Mouse (Mus musculus) forebrain, embryonic 11.5 days (tissue): Measurements from ENCODE around the gene Stk19. TPM values are rescaled to one million over a fixed set of nuclear protein-coding genes. Genes with fewer than 3 reads are reported as not detected.

Experiments
- ATAC-seq: fragments of 200-750 bp; cut with Nextera tagmentation; replicated peaks from 2 replicates; pipeline ENCODE4 v1.8.0; 2017; ENCODE audit warnings: moderate TSS enrichment; ENCODE audit not compliant: low FRiP score
- DNase-seq: peaks from one replicate; pipeline ENCODE4 v3.0.0-alpha.2; 2017; ENCODE audit warnings: low spot score
- H3K27ac ChIP-seq: fragments of 300-500 bp; sonication (generic); 2 replicates; pipeline ENCODE4 v1.5.1; 2014; ENCODE audit warnings: low read depth, low read length
- H3K27me3 ChIP-seq: fragments of 300-500 bp; sonication (generic); 2 replicates; pipeline ENCODE4 v1.6.1; 2014; ENCODE audit warnings: mild to moderate bottlenecking, low read length, mixed read lengths; ENCODE audit not compliant: control insufficient read depth, insufficient read depth
- H3K36me3 ChIP-seq: fragments of 300-500 bp; sonication (generic); 2 replicates; pipeline ENCODE4 v1.6.1; 2014; ENCODE audit warnings: mild to moderate bottlenecking, low read length, moderate library complexity, mixed read lengths; ENCODE audit not compliant: control insufficient read depth, insufficient read depth
- H3K4me1 ChIP-seq: fragments of 300-500 bp; sonication (generic); replicated peaks from 2 replicates; pipeline ENCODE4 v1.6.1; 2014; ENCODE audit warnings: low read length, mixed read lengths; ENCODE audit not compliant: control insufficient read depth, insufficient read depth
- H3K4me2 ChIP-seq: fragments of 300-500 bp; sonication (generic); 2 replicates; pipeline ENCODE4 v1.6.1; 2014; ENCODE audit warnings: low read depth, mild to moderate bottlenecking, low read length, moderate library complexity, mixed read lengths; ENCODE audit not compliant: severe bottlenecking
- H3K4me3 ChIP-seq: fragments of 300-500 bp; sonication (generic); 2 replicates; pipeline ENCODE4 v1.5.1; 2014; ENCODE audit warnings: low read depth, low read length
- H3K9ac ChIP-seq: fragments of 300-500 bp; sonication (generic); 2 replicates; pipeline ENCODE4 v1.6.1; 2014; ENCODE audit warnings: low read length
- H3K9me3 ChIP-seq: fragments of 300-500 bp; sonication (generic); 2 replicates; pipeline ENCODE4 v1.6.1; 2016; ENCODE audit warnings: low read length, mixed read lengths; ENCODE audit not compliant: control insufficient read depth
- WGBS: fragments of 180-500 bp; shearing (Covaris S2); extraction: QIAGEN DNeasy Blood & Tissue Kit; methylation state at CpG from one replicate; pipeline ENCODE4 v1.1.7; 2014; 5-methylcytosine and 5-hydroxymethylcytosine counted together
- polyA plus RNA-seq: library from polyadenylated mRNA; unstranded; fragments of >200 nt; fragmentation: Nextera tagmentation; extraction: Ambion mirVana; gene quantifications from 2 replicates; pipeline ENCODE4 v1.2.1, GENCODE M21; 2014

Stk19 gene
- 26.3 and 28.3 TPM in 2 replicates for polyA plus RNA-seq

GRCm38 (mm10) chr17:34836856-34837221 lies at the start of gene Stk19, which contains the start of gene Dxo:
Gene Stk19, minus strand, starts transcription at chr17:34836945.
Gene Dxo, plus strand, starts transcription at chr17:34837019.
- Histone ChIP-seq H3K4me3 (peak within 1 kb of the TSS; percentile 78), H3K27ac (peak within 1 kb of the TSS; percentile 41; the same call in 1 of the 2 replicates), H3K4me2 (peak within 1 kb of the TSS; percentile 97), H3K4me1 (peaks cover 16% of the 10 kb centered on the region), H3K9me3 (no peaks in the 10 kb centered on the region), H3K36me3 (peaks cover 11% of the 10 kb centered on the region), H3K9ac (peak within 1 kb of the TSS; percentile 77), H3K27me3 (no peaks in the 10 kb centered on the region)
- DNase-seq (peak; percentile 98), ATAC-seq (peak; percentile 92)
- under 1% methylated on average over 40 of the region's 40 CpGs for WGBS

GRCm38 (mm10) chr17:34885615-34886014 lies 48.9 kb upstream of the Stk19 start:
- Histone ChIP-seq H3K4me2 (no peak overlapping the region), H3K27ac (no peak overlapping the region), H3K4me3 (no peak overlapping the region), H3K4me1 (no peaks in the 10 kb centered on the region), H3K9me3 (no peaks in the 10 kb centered on the region), H3K27me3 (no peaks in the 10 kb centered on the region), H3K36me3 (no peaks in the 10 kb centered on the region), H3K9ac (no peak overlapping the region)
- ATAC-seq (no peak), DNase-seq (no peak)
- 75% methylated on average over 3 of the region's 3 CpGs for WGBS

- Histone ChIP-seq H3K27ac (no peak overlapping the region), H3K36me3 (no peaks in the 10 kb centered on the region), H3K27me3 (no peaks in the 10 kb centered on the region), H3K9ac (no peak overlapping the region), H3K4me2 (no peak overlapping the region), H3K9me3 (no peaks in the 10 kb centered on the region), H3K4me3 (no peak overlapping the region), H3K4me1 (no peaks in the 10 kb centered on the region)
- ATAC-seq (no peak), DNase-seq (no peak)
- 85% methylated on average over 6 of the region's 6 CpGs for WGBS
Measured at GRCm38 (mm10) chr17:34884704-34885103, 48.0 kb upstream of the Stk19 start.

- WGBS, result 76% methylated on average over 3 of the region's 3 CpGs
- H3K4me2 ChIP-seq, result no peak overlapping the region
- ATAC-seq (no peak), DNase-seq (no peak)
- H3K36me3 ChIP-seq, result no peaks in the 10 kb centered on the region
- no peaks in the 10 kb centered on the region for H3K4me1 ChIP-seq
- H3K27ac ChIP-seq, result no peak overlapping the region
- H3K27me3 ChIP-seq, result no peaks in the 10 kb centered on the region
- H3K4me3 ChIP-seq, result no peak overlapping the region
- H3K9me3 ChIP-seq, result no peaks in the 10 kb centered on the region
- no peak overlapping the region for H3K9ac ChIP-seq
Measured at GRCm38 (mm10) chr17:34883332-34883731, 46.6 kb upstream of the Stk19 start.

- Histone ChIP-seq H3K4me3 (no peak within 1 kb of the TSS), H3K4me2 (no peak within 1 kb of the TSS), H3K4me1 (no peaks in the 10 kb centered on the region), H3K9ac (no peak within 1 kb of the TSS), H3K9me3 (no peaks in the 10 kb centered on the region), H3K27ac (no peak within 1 kb of the TSS), H3K36me3 (no peaks in the 10 kb centered on the region), H3K27me3 (no peaks in the 10 kb centered on the region)
- no peak for DNase-seq
- WGBS, result 7% methylated on average over 15 of the region's 15 CpGs
- ATAC-seq, result no peak
Measured at GRCm38 (mm10) chr17:34881683-34882310, 45.1 kb upstream of the Stk19 start, which contains the start of gene Gm20547. Gene Gm20547, minus strand, starts transcription at chr17:34882042.

- H3K4me3 ChIP-seq, result no peak overlapping the region
- H3K9me3 ChIP-seq, result no peaks in the 10 kb centered on the region
- no peak for ATAC-seq
- no peak for DNase-seq
- no peaks in the 10 kb centered on the region for H3K27me3 ChIP-seq
- H3K4me2 ChIP-seq, result no peak overlapping the region
- H3K27ac ChIP-seq, result no peak overlapping the region
- H3K9ac ChIP-seq, result no peak overlapping the region
- no peaks in the 10 kb centered on the region for H3K36me3 ChIP-seq
- H3K4me1 ChIP-seq, result no peaks in the 10 kb centered on the region
Measured at GRCm38 (mm10) chr17:34881166-34881565, 44.4 kb upstream of the Stk19 start.

GRCm38 (mm10) chr17:34879336-34879879 lies 42.7 kb upstream of the Stk19 start, which contains the start of gene Zbtb12:
Gene Zbtb12, plus strand, starts transcription at chr17:34879483.
- no peak within 1 kb of the TSS for H3K27ac ChIP-seq
- no peaks in the 10 kb centered on the region for H3K9me3 ChIP-seq
- no peaks in the 10 kb centered on the region for H3K27me3 ChIP-seq
- no peaks in the 10 kb centered on the region for H3K36me3 ChIP-seq
- ATAC-seq (no peak), DNase-seq (no peak)
- H3K4me2 ChIP-seq, result no peak within 1 kb of the TSS
- 65% methylated on average over 11 of the region's 11 CpGs for WGBS
- no peak within 1 kb of the TSS for H3K9ac ChIP-seq
- no peaks in the 10 kb centered on the region for H3K4me1 ChIP-seq
- H3K4me3 ChIP-seq, result no peak within 1 kb of the TSS

GRCm38 (mm10) chr17:34874321-34874720 lies 37.6 kb upstream of the Stk19 start:
- H3K27me3 ChIP-seq, result no peaks in the 10 kb centered on the region
- H3K4me2 ChIP-seq, result no peak overlapping the region
- DNase-seq (no peak), ATAC-seq (no peak)
- H3K27ac ChIP-seq, result no peak overlapping the region
- H3K4me3 ChIP-seq, result no peak overlapping the region
- H3K9ac ChIP-seq, result no peak overlapping the region
- WGBS, result 93% methylated on average over 6 of the region's 6 CpGs
- no peaks in the 10 kb centered on the region for H3K9me3 ChIP-seq
- H3K4me1 ChIP-seq, result no peaks in the 10 kb centered on the region
- no peaks in the 10 kb centered on the region for H3K36me3 ChIP-seq

- ATAC-seq, result no peak
- 63% methylated on average over 7 of the region's 7 CpGs for WGBS
Measured at GRCm38 (mm10) chr17:34865981-34866380, 29.2 kb upstream of the Stk19 start.

More at GRCm38 (mm10) chr17:34865981-34866380, 29.2 kb upstream of the Stk19 start:
- DNase-seq, result no peak
- H3K36me3 ChIP-seq, result no peaks in the 10 kb centered on the region
- H3K4me3 ChIP-seq, result no peak overlapping the region
- no peaks in the 10 kb centered on the region for H3K9me3 ChIP-seq
- H3K4me2 ChIP-seq, result no peak overlapping the region
- H3K27ac ChIP-seq, result no peak overlapping the region
- H3K27me3 ChIP-seq, result no peaks in the 10 kb centered on the region
- H3K9ac ChIP-seq, result no peak overlapping the region
- H3K4me1 ChIP-seq, result no peaks in the 10 kb centered on the region
